ENCODE assay signal across 8 mouse cellular contexts in genomic region chr8:107150057-107150403, GRCm38 (mm10). TPM values are rescaled to one million over a fixed set of nuclear protein-coding genes. Genes with fewer than 3 reads are reported as not detected.
DNase-seq lines count a peak whose midpoint lies in the region; ATAC-seq lines count a peak whose summit lies in the region.

No protein-coding gene starts in this region.

- peak overlapping the region; percentile 63 for H3K4me2 ChIP-seq in kidney, embryonic 15.5 days
- H3K4me2 ChIP-seq in embryonic facial prominence, embryonic 11.5 days (ENCODE audit: low read depth, low read length): peak overlapping the region; percentile 79
- H3K4me2 ChIP-seq in intestine, embryonic 15.5 days (replicated peaks): peak overlapping the region; percentile 77

- no peak for DNase-seq in kidney, adult 8-10 months
- no peak for DNase-seq in embryonic facial prominence, embryonic 11.5 days (ENCODE audit: low spot score)
- no peak for DNase-seq in adrenal gland, postnatal 25 days
- no peak for DNase-seq in gastrocnemius, postnatal 10 days
- DNase-seq in embryo, embryonic 9.5 days (ENCODE audit: extremely low spot score): no peak

- H3K4me1 ChIP-seq in kidney, embryonic 15.5 days: peaks cover 25% of the 10 kb centered on the region
- no peaks in the 10 kb centered on the region for H3K4me1 ChIP-seq in embryonic facial prominence, embryonic 11.5 days (ENCODE audit: control insufficient read depth, insufficient read depth, low read length)
- peaks cover 10% of the 10 kb centered on the region for H3K4me1 ChIP-seq in intestine, embryonic 15.5 days (replicated peaks)

- peak overlapping the region; percentile 90 for H3K9ac ChIP-seq in kidney, embryonic 15.5 days
- H3K9ac ChIP-seq in embryonic facial prominence, embryonic 11.5 days (replicated peaks; ENCODE audit: low read length): peak overlapping the region; percentile 85
- H3K9ac ChIP-seq in intestine, embryonic 15.5 days: peak overlapping the region; percentile 38

- ATAC-seq in kidney, embryonic 15.5 days (replicated peaks; ENCODE audit: low FRiP score): peak; percentile 31; the same call in 1 of the 2 replicates
- peak; percentile 37; the same call in 1 of the 2 replicates for ATAC-seq in embryonic facial prominence, embryonic 11.5 days (replicated peaks; ENCODE audit: insufficient number of reproducible peaks, low FRiP score, low TSS enrichment, low read depth)
- ATAC-seq in intestine, embryonic 15.5 days: peak; percentile 37
- ATAC-seq in monocyte, adult 5-6 weeks (replicated peaks; ENCODE audit: insufficient number of reproducible peaks, low FRiP score, low TSS enrichment, poor library complexity, severe bottlenecking): 0 out of 2 replicates have a peak, but pooled peaks have one; percentile 2

- no peaks in the 10 kb centered on the region for H3K27me3 ChIP-seq in kidney, embryonic 15.5 days
- H3K27me3 ChIP-seq in embryonic facial prominence, embryonic 11.5 days (ENCODE audit: control insufficient read depth, insufficient read depth, low read length): no peaks in the 10 kb centered on the region
- H3K27me3 ChIP-seq in intestine, embryonic 15.5 days (replicated peaks): no peaks in the 10 kb centered on the region

- H3K36me3 ChIP-seq in kidney, embryonic 15.5 days: peaks cover 24% of the 10 kb centered on the region
- peaks cover 3% of the 10 kb centered on the region for H3K36me3 ChIP-seq in embryonic facial prominence, embryonic 11.5 days (replicated peaks; ENCODE audit: control insufficient read depth, insufficient read depth, low read depth, low read length)
- peaks cover 6% of the 10 kb centered on the region for H3K36me3 ChIP-seq in intestine, embryonic 15.5 days

- peak overlapping the region; percentile 86 for H3K4me3 ChIP-seq in kidney, embryonic 15.5 days (replicated peaks)
- peak overlapping the region; percentile 91 for H3K4me3 ChIP-seq in embryonic facial prominence, embryonic 11.5 days (ENCODE audit: low read depth, low read length)
- H3K4me3 ChIP-seq in intestine, embryonic 15.5 days (replicated peaks): peak overlapping the region; percentile 97

- WGBS in kidney, embryonic 15.5 days: 26% methylated on average over 6 of the region's 6 CpGs
- 26% methylated on average over 6 of the region's 6 CpGs for WGBS in embryonic facial prominence, embryonic 11.5 days
- WGBS in intestine, embryonic 15.5 days: 25% methylated on average over 6 of the region's 6 CpGs

- peak overlapping the region; percentile 65 for H3K27ac ChIP-seq in kidney, embryonic 15.5 days
- H3K27ac ChIP-seq in embryonic facial prominence, embryonic 11.5 days (replicated peaks; ENCODE audit: low read depth, low read length): no peak overlapping the region
- peak overlapping the region; percentile 75 for H3K27ac ChIP-seq in intestine, embryonic 15.5 days

- no peaks in the 10 kb centered on the region for H3K9me3 ChIP-seq in kidney, embryonic 15.5 days (replicated peaks)
- H3K9me3 ChIP-seq in embryonic facial prominence, embryonic 11.5 days (replicated peaks; ENCODE audit: control insufficient read depth, low read length): no peaks in the 10 kb centered on the region
- H3K9me3 ChIP-seq in intestine, embryonic 15.5 days: no peaks in the 10 kb centered on the region

RNA-seq across cellular contexts. Expression of gene Cyb5b, which starts 0.4 kb away (rescaled TPM):
- polyA plus RNA-seq in kidney, embryonic 15.5 days (2015; fragmentation: Nextera tagmentation; extraction: Ambion mirVana): 131 and 133 TPM in 2 replicates
- polyA plus RNA-seq in embryonic facial prominence, embryonic 11.5 days (2014; fragmentation: Nextera tagmentation; extraction: Ambion mirVana): 137 and 145 TPM in 2 replicates
- polyA plus RNA-seq in intestine, embryonic 15.5 days (2015; fragmentation: Nextera tagmentation; extraction: Ambion mirVana): 139 and 144 TPM in 2 replicates
- 31.0 to 54.2 TPM (median 39.3 TPM) in 3 replicates for total RNA-seq in monocyte, adult 5-6 weeks (2017)
- total RNA-seq in adrenal gland, postnatal 25 days (2021): 570 and 647 TPM in 2 replicates
- total RNA-seq in gastrocnemius, postnatal 10 days (2021): 10 to 100 TPM; 29.4 to 32.5 TPM

RNA-seq across cellular contexts. Expression of gene Terf2, which starts 53.7 kb away (rescaled TPM):
- 17.5 and 18.2 TPM in 2 replicates for polyA plus RNA-seq in kidney, embryonic 15.5 days (2015; fragmentation: Nextera tagmentation; extraction: Ambion mirVana)
- 16.1 and 16.5 TPM in 2 replicates for polyA plus RNA-seq in embryonic facial prominence, embryonic 11.5 days (2014; fragmentation: Nextera tagmentation; extraction: Ambion mirVana)
- polyA plus RNA-seq in intestine, embryonic 15.5 days (2015; fragmentation: Nextera tagmentation; extraction: Ambion mirVana): 14.8 and 16.4 TPM in 2 replicates
- total RNA-seq in monocyte, adult 5-6 weeks (2017): 11.3 to 22.7 TPM (median 13.9 TPM) in 3 replicates
- 30.2 and 31.2 TPM in 2 replicates for total RNA-seq in adrenal gland, postnatal 25 days (2021)
- 10 to 100 TPM; 15.0 to 22.1 TPM for total RNA-seq in gastrocnemius, postnatal 10 days (2021)

Comparison
In these comparisons a context has a peak if more than half of its experiments do, and no peak if none do; other contexts are left out.
1. H3K9ac ChIP-seq: peak in every context shown above with its lines; median percentile 90 in kidney, embryonic 15.5 days; 85 in embryonic facial prominence, embryonic 11.5 days; 38 in intestine, embryonic 15.5 days.
2. RNA of gene Cyb5b, which starts 0.4 kb away (total RNA-seq): 570 to 647 TPM in adrenal gland, postnatal 25 days; 29.4 to 32.5 TPM in gastrocnemius, postnatal 10 days and 31.0 to 54.2 TPM in monocyte, adult 5-6 weeks; every median in the first group is over 10 times any median in the second.
3. Peak in every context shown above with its lines, with median percentiles within 50 percentile points of each other: ATAC-seq, H3K4me2 ChIP-seq and H3K4me3 ChIP-seq.